Mouse (Mus musculus): ENCODE data around the gene 2610008E11Rik. TPM values are rescaled to one million over a fixed set of nuclear protein-coding genes. Genes with fewer than 3 reads are reported as not detected.
"Not testable (repeated sequence)": the region's sequence is repeated elsewhere in the genome, so short reads cannot be mapped to it uniquely, and the experiment has no call there.

The 2610008E11Rik gene
- polyA plus RNA-seq, 1 experiment from 2014 or later: 5.8 TPM

- H3K36me3 ChIP-seq; H3K9ac ChIP-seq; H3K4me2 ChIP-seq; H3K4me3 ChIP-seq; H3K27ac ChIP-seq; H3K27me3 ChIP-seq (replicated peaks); H3K4me1 ChIP-seq: not testable (repeated sequence)
- ATAC-seq: peak; percentile 71; the same call in 1 of the 2 replicates
- WGBS (ENCODE audit: insufficient replicate concordance): 27% methylated on average over 3 of the region's 3 CpGs
- peaks cover 12% of the 10 kb centered on the region; the same call in 1 of the 2 replicates for H3K9me3 ChIP-seq (replicated peaks)
These were observed 40.0 kb downstream of the 2610008E11Rik start for GRCm38 (mm10) chr10:79057370-79057769.

DNA sequence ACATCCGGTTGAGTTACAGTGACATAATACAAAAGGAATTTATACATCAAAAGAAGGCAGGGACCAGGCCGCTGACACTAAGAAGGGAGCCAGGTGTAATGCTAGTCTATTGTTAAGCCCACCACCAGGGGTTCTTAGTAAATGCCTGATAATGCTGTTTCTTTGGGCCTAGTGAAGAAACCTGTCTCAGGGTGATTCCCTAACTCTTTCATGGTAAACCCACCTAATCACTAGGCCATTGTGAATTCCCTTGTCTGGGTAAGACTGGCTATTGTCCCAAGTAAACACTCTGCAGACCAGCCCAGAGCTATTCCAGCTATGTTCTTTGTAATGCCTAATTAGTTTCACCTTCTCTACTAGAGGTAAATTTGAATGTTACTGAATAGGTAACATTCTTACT, 54.9 kb downstream of the 2610008E11Rik start:
- peaks cover 16% of the 10 kb centered on the region; the same call in 1 of the 2 replicates for H3K9me3 ChIP-seq (replicated peaks)
- ATAC-seq; H3K9ac ChIP-seq; H3K4me3 ChIP-seq; H3K27me3 ChIP-seq (replicated peaks); H3K4me2 ChIP-seq; H3K36me3 ChIP-seq; H3K4me1 ChIP-seq; H3K27ac ChIP-seq: not testable (repeated sequence)
- WGBS (ENCODE audit: insufficient replicate concordance): 77% methylated on average over 2 of the region's 2 CpGs

DNA sequence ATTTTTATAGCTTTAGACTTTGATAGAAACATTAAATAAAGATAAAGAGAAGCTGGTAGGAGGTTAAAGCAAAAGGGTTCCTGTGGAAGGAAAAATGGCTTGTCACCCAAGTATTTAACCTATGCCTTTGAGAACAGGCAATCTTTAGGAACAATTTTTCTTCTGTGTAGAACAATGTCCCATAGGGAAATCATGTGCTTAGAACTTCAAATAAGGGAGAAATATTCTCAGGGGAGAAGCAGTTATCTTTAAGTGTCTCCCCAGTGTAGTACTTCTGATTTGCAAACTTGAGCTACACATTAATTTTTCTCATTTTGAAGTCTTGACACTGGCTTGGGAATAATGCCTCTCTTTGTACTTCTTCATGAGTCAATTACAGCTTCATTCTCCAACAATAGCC, 69.0 kb downstream of the 2610008E11Rik start, which contains the start of gene Olfr57:
Olfr57 (plus strand) TSS at position 301 of the 400 bp plus-strand sequence.
- Histone ChIP-seq H3K9me3 (replicated peaks) (0 out of 2 replicates have a peak, but pooled peaks cover 3% of the 10 kb centered on the region), H3K27ac (no peak within 1 kb of the TSS), H3K36me3 (no peaks in the 10 kb centered on the region), H3K9ac (no peak within 1 kb of the TSS), H3K27me3 (replicated peaks) (no peaks in the 10 kb centered on the region), H3K4me1 (no peaks in the 10 kb centered on the region), H3K4me2 (no peak within 1 kb of the TSS), H3K4me3 (no peak within 1 kb of the TSS)
- no peak for ATAC-seq

Other genes with a start within 250 kb of the 2610008E11Rik start
- not detected in 2 replicates for gene Olfr1356, start 245.4 kb downstream of the 2610008E11Rik start, polyA plus RNA-seq (2016; fragmentation: Nextera tagmentation; extraction: Ambion mirVana)
- not detected in 2 replicates for gene Olfr1355, start 222.1 kb downstream of the 2610008E11Rik start, polyA plus RNA-seq (2016; fragmentation: Nextera tagmentation; extraction: Ambion mirVana)
- not detected in 2 replicates for gene Olfr1354, start 184.4 kb downstream of the 2610008E11Rik start, polyA plus RNA-seq (2016; fragmentation: Nextera tagmentation; extraction: Ambion mirVana)
- not detected in 2 replicates for gene Olfr8, start 147.0 kb downstream of the 2610008E11Rik start, polyA plus RNA-seq (2016; fragmentation: Nextera tagmentation; extraction: Ambion mirVana)
- not detected in 2 replicates for gene Olfr1353, start 134.3 kb downstream of the 2610008E11Rik start, polyA plus RNA-seq (2016; fragmentation: Nextera tagmentation; extraction: Ambion mirVana)
- gene Olfr1352, start 116.5 kb downstream of the 2610008E11Rik start, polyA plus RNA-seq (2016; fragmentation: Nextera tagmentation; extraction: Ambion mirVana): not detected in 2 replicates
- not detected in 2 replicates for gene Olfr1351, start 85.1 kb downstream of the 2610008E11Rik start, polyA plus RNA-seq (2016; fragmentation: Nextera tagmentation; extraction: Ambion mirVana)
- gene Olfr57, start 68.9 kb downstream of the 2610008E11Rik start, polyA plus RNA-seq (2016; fragmentation: Nextera tagmentation; extraction: Ambion mirVana): not detected in 2 replicates
- not detected in 2 replicates for gene Vmn2r80, start 51.2 kb upstream of the 2610008E11Rik start, polyA plus RNA-seq (2016; fragmentation: Nextera tagmentation; extraction: Ambion mirVana)
- not detected in 2 replicates for gene Vmn2r81, start 150.1 kb upstream of the 2610008E11Rik start, polyA plus RNA-seq (2016; fragmentation: Nextera tagmentation; extraction: Ambion mirVana)

Data from liver, embryonic 12.5 days (tissue).